Mouse (Mus musculus): ENCODE measurements at regions not wholly inside any gene's neighbourhood (a gene's known extent, or its start where the extent isn't known, plus 50 kb on each side); places are given as distances from the start of the nearest gene placed in this dataset.

DNA sequence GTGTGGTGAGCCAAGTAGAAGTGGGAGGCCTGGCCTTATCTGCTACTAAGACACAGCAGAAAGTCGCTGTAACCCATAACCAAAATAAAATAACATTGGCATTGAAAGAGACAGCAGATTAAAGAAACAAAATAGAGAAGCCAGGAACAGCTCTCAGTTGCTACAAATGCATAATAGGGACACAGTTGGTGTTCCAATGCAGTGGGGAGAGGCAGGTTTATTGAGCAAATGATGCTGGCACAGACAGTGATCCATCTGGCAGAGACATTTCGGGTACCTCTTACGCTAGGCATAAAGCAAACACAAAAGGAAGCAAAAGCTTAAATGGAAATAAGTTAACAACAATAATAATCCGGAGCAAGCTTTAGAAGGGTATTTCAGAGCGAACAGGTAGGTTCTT, 83.6 kb upstream of the Foxq1 start:
- no peak overlapping the region for H3K4me3 ChIP-seq (replicated peaks; ENCODE audit: low read length)
- H3K9me3 ChIP-seq (replicated peaks; ENCODE audit: control insufficient read depth, low read length): no peaks in the 10 kb centered on the region
- H3K4me1 ChIP-seq (ENCODE audit: control insufficient read depth, insufficient read depth, low read length): peaks cover 2% of the 10 kb centered on the region; the same call in 1 of the 2 replicates
- no peak for ATAC-seq (ENCODE audit: insufficient read depth, low FRiP score)
- no peak overlapping the region for H3K4me2 ChIP-seq (ENCODE audit: low read depth, low read length)
- H3K9ac ChIP-seq (ENCODE audit: low read length): no peak overlapping the region
- no peaks in the 10 kb centered on the region for H3K27me3 ChIP-seq (ENCODE audit: control insufficient read depth, insufficient read depth, low read length)
- no peak overlapping the region for H3K27ac ChIP-seq (ENCODE audit: low read length)
- H3K36me3 ChIP-seq (ENCODE audit: control insufficient read depth, insufficient read depth, low read length): no peaks in the 10 kb centered on the region
- WGBS: 86% methylated on average over 5 of the region's 5 CpGs

DNA sequence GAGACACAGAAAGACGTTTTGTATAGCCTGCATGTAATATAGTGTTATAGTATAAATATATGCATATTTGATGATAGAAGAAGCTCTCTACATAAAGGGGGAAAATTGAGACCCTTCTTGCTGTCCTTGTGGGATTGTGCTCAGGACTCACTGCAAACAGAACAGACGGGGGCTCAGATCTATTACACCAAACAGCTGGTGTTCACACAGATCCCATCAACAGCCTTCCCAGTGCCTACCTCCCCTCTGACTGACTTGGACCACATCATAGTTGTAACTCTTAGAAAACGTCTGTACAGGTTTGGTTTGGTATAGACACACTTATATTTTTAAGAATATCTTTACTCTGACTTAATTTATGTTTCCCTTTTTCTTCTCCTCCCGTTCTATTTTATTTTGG, 83.1 kb upstream of the Foxq1 start:
- Histone ChIP-seq H3K9ac (ENCODE audit: low read length) (no peak overlapping the region), H3K27ac (ENCODE audit: low read length) (no peak overlapping the region), H3K4me3 (replicated peaks; ENCODE audit: low read length) (no peak overlapping the region), H3K4me2 (ENCODE audit: low read depth, low read length) (no peak overlapping the region), H3K9me3 (replicated peaks; ENCODE audit: control insufficient read depth, low read length) (no peaks in the 10 kb centered on the region), H3K36me3 (ENCODE audit: control insufficient read depth, insufficient read depth, low read length) (no peaks in the 10 kb centered on the region), H3K27me3 (ENCODE audit: control insufficient read depth, insufficient read depth, low read length) (no peaks in the 10 kb centered on the region), H3K4me1 (ENCODE audit: control insufficient read depth, insufficient read depth, low read length) (peaks cover 2% of the 10 kb centered on the region; the same call in 1 of the 2 replicates)
- ATAC-seq (ENCODE audit: insufficient read depth, low FRiP score): no peak
- 64% methylated on average over 4 of the region's 4 CpGs for WGBS

DNA sequence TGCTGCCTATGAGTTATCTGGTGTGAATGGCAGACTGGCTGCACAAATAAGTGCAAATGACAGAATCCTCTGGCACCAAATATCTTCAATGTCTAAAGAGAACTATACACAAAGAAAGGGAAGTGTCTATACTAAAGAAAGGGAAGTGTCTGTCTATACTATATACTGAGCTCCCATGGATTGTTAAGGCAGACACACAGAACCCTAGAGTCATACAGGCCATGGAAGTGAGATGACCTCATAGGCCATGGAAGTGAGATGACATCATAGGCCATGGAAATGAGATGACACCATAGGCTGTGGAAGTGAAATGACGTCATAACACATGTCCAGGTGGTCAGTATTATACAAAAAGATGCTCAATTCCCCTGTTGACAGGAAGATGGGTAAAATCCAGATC, 82.7 kb upstream of the Foxq1 start:
- no peak for ATAC-seq (ENCODE audit: insufficient read depth, low FRiP score)

DNA sequence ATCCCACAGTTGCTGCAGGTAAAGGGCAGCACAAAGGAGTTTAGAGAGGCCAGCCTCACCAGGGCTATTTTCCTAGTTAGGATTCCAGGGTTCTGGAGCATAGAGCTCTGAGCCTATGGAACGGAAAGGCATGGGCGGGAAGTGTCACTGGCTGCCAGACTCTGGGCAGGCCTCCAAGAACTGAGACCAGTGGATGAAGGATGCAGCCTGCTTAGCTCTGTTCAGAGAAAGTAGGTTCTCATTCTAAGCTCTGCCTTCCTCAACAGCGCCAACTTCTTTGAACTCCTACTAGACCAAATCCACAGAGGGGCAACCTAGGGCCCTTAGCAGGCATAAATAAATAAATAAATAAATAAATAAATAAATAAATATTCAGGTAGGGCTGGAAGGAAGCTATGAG, 80.1 kb upstream of the Foxq1 start:
- no peak overlapping the region for H3K9ac ChIP-seq (ENCODE audit: low read length)
- no peak overlapping the region for H3K4me2 ChIP-seq (ENCODE audit: low read depth, low read length)
- H3K4me1 ChIP-seq (ENCODE audit: control insufficient read depth, insufficient read depth, low read length): peaks cover 2% of the 10 kb centered on the region; the same call in 1 of the 2 replicates
- H3K27ac ChIP-seq (ENCODE audit: low read length): no peak overlapping the region
- 0 out of 2 replicates have a peak, but pooled peaks have one; percentile 60 for ATAC-seq (ENCODE audit: insufficient read depth, low FRiP score)
- no peak overlapping the region for H3K4me3 ChIP-seq (replicated peaks; ENCODE audit: low read length)
- no peaks in the 10 kb centered on the region for H3K9me3 ChIP-seq (replicated peaks; ENCODE audit: control insufficient read depth, low read length)
- no peaks in the 10 kb centered on the region for H3K27me3 ChIP-seq (ENCODE audit: control insufficient read depth, insufficient read depth, low read length)
- no peaks in the 10 kb centered on the region for H3K36me3 ChIP-seq (ENCODE audit: control insufficient read depth, insufficient read depth, low read length)
- WGBS: 48% methylated on average over 3 of the region's 3 CpGs

More for the DNA sequence above, 82.7 kb upstream of the Foxq1 start:
- no peak overlapping the region for H3K27ac ChIP-seq (ENCODE audit: low read length)
- peaks cover 2% of the 10 kb centered on the region; the same call in 1 of the 2 replicates for H3K4me1 ChIP-seq (ENCODE audit: control insufficient read depth, insufficient read depth, low read length)
- H3K9me3 ChIP-seq (replicated peaks; ENCODE audit: control insufficient read depth, low read length): no peaks in the 10 kb centered on the region
- no peaks in the 10 kb centered on the region for H3K36me3 ChIP-seq (ENCODE audit: control insufficient read depth, insufficient read depth, low read length)
- no peak overlapping the region for H3K4me2 ChIP-seq (ENCODE audit: low read depth, low read length)
- 86% methylated on average over 1 of the region's 1 CpGs for WGBS
- no peaks in the 10 kb centered on the region for H3K27me3 ChIP-seq (ENCODE audit: control insufficient read depth, insufficient read depth, low read length)
- no peak overlapping the region for H3K4me3 ChIP-seq (replicated peaks; ENCODE audit: low read length)
- H3K9ac ChIP-seq (ENCODE audit: low read length): no peak overlapping the region

DNA sequence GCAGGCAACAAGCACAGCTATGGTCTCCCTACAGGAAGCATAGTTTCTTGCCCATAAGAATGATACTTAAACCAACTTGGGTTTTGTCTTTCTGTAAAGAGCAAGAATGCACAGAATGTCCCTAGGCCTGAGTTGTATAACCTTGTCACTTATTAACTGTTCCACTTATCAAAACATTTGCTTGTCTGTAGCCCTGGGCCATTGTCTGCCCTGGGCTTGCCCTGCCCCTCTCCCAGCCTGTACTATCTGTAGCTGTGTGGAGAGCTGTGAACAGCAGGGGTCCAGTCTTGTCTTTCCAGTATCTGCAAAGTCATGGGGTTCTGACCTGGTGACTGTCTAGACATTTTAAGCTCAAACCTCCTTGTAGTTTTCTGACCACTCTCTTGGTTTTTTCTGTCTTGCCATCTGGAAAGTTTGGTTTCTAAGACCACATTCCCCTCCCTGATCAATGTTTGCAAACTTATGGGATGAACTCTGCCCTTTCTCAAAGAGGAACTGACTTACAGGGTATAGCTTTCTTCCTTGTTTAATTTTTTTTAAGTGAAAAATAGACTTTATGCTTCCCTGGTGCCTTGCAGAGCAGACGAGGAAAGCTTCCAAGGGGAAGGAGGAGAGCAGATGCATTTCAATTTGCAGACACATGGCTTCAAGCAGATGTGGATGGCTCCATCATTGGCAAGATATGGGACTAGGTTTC, 78.6 kb upstream of the Foxq1 start:
- no peak overlapping the region for H3K4me2 ChIP-seq (ENCODE audit: low read depth, low read length)
- no peaks in the 10 kb centered on the region for H3K36me3 ChIP-seq (ENCODE audit: control insufficient read depth, insufficient read depth, low read length)
- no peak for ATAC-seq (ENCODE audit: insufficient read depth, low FRiP score)
- H3K4me3 ChIP-seq (replicated peaks; ENCODE audit: low read length): no peak overlapping the region
- 30% methylated on average over 1 of the region's 1 CpGs for WGBS
- H3K27me3 ChIP-seq (ENCODE audit: control insufficient read depth, insufficient read depth, low read length): no peaks in the 10 kb centered on the region
- no peak overlapping the region; the same call in 1 of the 2 replicates for H3K27ac ChIP-seq (ENCODE audit: low read length)
- no peaks in the 10 kb centered on the region for H3K9me3 ChIP-seq (replicated peaks; ENCODE audit: control insufficient read depth, low read length)
- H3K4me1 ChIP-seq (ENCODE audit: control insufficient read depth, insufficient read depth, low read length): peaks cover 2% of the 10 kb centered on the region; the same call in 1 of the 2 replicates
- no peak overlapping the region for H3K9ac ChIP-seq (ENCODE audit: low read length)

DNA sequence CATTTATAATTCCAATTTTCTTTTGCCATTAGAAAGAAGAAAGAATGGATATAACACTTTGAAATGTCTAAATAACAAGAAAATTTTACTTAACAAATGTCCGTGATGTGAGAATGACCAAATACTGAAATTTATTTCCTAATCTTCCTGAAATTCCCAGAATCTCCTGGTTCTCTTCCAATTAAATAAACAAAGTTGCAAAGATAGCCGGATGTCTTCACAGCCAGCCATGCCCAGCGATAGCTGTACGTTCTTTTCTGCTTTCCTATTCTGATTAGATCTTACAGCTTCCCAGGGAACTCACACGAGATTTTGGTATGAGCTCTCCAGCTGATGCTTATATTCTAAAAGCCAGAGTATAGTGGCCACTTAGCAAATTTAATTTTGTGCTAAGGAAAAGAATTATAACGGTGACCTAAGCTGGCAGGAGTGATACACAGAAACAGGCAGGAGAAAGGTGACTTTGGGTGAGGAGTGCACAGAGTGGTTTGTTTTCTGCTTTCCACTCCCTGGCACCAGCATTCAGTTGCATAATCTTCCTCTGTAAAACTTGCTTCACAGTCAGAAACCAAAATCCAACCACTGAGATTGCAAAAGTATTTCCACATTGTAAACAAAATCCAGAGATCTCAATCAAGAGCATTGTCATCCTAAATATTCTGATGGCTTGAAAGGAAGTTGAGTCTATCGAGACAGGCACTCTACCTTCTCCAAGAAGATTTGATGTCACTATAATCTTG, 74.7 kb upstream of the Foxq1 start:
- Histone ChIP-seq H3K27ac (ENCODE audit: low read length) (no peak overlapping the region), H3K36me3 (ENCODE audit: control insufficient read depth, insufficient read depth, low read length) (no peaks in the 10 kb centered on the region), H3K9me3 (replicated peaks; ENCODE audit: control insufficient read depth, low read length) (no peaks in the 10 kb centered on the region), H3K9ac (ENCODE audit: low read length) (no peak overlapping the region), H3K4me1 (ENCODE audit: control insufficient read depth, insufficient read depth, low read length) (no peaks in the 10 kb centered on the region), H3K27me3 (ENCODE audit: control insufficient read depth, insufficient read depth, low read length) (no peaks in the 10 kb centered on the region), H3K4me3 (replicated peaks; ENCODE audit: low read length) (no peak overlapping the region), H3K4me2 (ENCODE audit: low read depth, low read length) (no peak overlapping the region)
- WGBS: 59% methylated on average over 7 of the region's 7 CpGs
- ATAC-seq (ENCODE audit: insufficient read depth, low FRiP score): no peak

DNA sequence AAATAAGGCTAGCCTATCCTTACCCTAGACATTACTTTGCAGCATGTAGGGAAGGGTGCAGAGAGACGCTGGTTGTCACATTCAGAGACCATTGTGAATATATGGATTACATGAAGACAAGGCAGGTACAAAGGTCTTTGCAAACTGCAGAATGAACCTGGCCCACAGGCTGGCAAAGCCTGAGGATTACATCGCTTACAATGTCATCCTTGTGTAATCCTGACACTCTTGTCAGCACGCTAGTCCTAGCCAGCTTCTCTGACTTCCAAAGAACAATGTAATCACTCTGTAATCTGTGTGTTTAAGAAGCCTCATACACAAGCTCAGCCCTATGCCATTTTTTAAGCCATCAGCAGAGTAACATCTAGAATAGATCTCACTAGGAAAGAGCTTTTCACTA, 69.6 kb upstream of the Foxq1 start:
- H3K4me2 ChIP-seq (ENCODE audit: low read depth, low read length): no peak overlapping the region
- H3K4me1 ChIP-seq (ENCODE audit: control insufficient read depth, insufficient read depth, low read length): no peaks in the 10 kb centered on the region

DNA sequence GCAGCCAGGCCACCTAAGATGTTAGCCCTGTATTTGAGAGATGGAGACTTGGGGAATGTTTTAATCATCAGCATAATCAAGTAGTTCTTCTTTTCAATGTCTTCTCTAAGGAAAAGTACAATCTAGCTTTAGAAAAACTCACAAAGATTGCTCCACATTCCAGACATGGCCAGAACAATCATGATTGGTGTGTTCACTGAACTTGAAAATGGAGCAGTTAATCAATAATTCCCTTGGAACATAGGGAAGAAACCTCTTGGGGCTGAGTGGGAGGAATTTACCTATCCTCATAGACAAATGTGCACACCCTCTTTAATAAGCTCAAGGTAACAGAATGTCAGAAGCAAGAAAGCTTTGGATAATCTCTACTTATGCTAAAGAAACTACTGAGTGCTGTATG, 67.7 kb upstream of the Foxq1 start:
- Histone ChIP-seq H3K9ac (ENCODE audit: low read length) (no peak overlapping the region), H3K36me3 (ENCODE audit: control insufficient read depth, insufficient read depth, low read length) (no peaks in the 10 kb centered on the region), H3K4me1 (ENCODE audit: control insufficient read depth, insufficient read depth, low read length) (no peaks in the 10 kb centered on the region), H3K27me3 (ENCODE audit: control insufficient read depth, insufficient read depth, low read length) (no peaks in the 10 kb centered on the region), H3K4me2 (ENCODE audit: low read depth, low read length) (no peak overlapping the region), H3K27ac (ENCODE audit: low read length) (no peak overlapping the region), H3K9me3 (replicated peaks; ENCODE audit: control insufficient read depth, low read length) (no peaks in the 10 kb centered on the region), H3K4me3 (replicated peaks; ENCODE audit: low read length) (no peak overlapping the region)
- ATAC-seq (ENCODE audit: insufficient read depth, low FRiP score): no peak

More for the DNA sequence above, 69.6 kb upstream of the Foxq1 start:
- 87% methylated on average over 3 of the region's 3 CpGs for WGBS
- Histone ChIP-seq H3K9me3 (replicated peaks; ENCODE audit: control insufficient read depth, low read length) (no peaks in the 10 kb centered on the region), H3K27ac (ENCODE audit: low read length) (no peak overlapping the region), H3K27me3 (ENCODE audit: control insufficient read depth, insufficient read depth, low read length) (no peaks in the 10 kb centered on the region), H3K36me3 (ENCODE audit: control insufficient read depth, insufficient read depth, low read length) (no peaks in the 10 kb centered on the region), H3K9ac (ENCODE audit: low read length) (no peak overlapping the region), H3K4me3 (replicated peaks; ENCODE audit: low read length) (no peak overlapping the region)
- no peak for ATAC-seq (ENCODE audit: insufficient read depth, low FRiP score)

DNA sequence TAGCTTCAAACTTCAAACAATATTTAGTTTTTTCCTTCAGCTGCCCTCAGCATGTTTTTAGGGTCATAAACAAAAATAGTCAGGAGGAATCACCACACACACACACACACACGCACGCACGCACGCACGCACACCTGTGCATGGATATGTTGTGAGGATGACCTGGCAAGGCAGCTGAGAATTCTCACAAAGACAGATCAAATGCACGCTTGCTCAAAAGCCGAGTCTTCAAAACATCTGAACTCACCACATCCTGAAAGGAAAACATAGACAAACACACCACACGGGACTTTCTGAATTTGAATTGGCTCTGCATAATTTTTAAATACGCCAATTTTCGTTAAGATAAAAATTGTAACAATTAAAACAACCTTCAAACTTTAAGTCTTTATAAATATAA, 52.7 kb upstream of the Foxq1 start:
- Histone ChIP-seq H3K27ac (ENCODE audit: low read length) (no peak overlapping the region), H3K4me3 (replicated peaks; ENCODE audit: low read length) (no peak overlapping the region), H3K9me3 (replicated peaks; ENCODE audit: control insufficient read depth, low read length) (no peaks in the 10 kb centered on the region), H3K36me3 (ENCODE audit: control insufficient read depth, insufficient read depth, low read length) (no peaks in the 10 kb centered on the region), H3K4me2 (ENCODE audit: low read depth, low read length) (no peak overlapping the region), H3K27me3 (ENCODE audit: control insufficient read depth, insufficient read depth, low read length) (no peaks in the 10 kb centered on the region), H3K4me1 (ENCODE audit: control insufficient read depth, insufficient read depth, low read length) (no peaks in the 10 kb centered on the region), H3K9ac (ENCODE audit: low read length) (no peak overlapping the region)
- no peak for ATAC-seq (ENCODE audit: insufficient read depth, low FRiP score)
- 77% methylated on average over 10 of the region's 10 CpGs for WGBS

All from stomach, embryonic 16.5 days (tissue).